Comparison of ENCODE assay signal across 9 mouse cellular contexts in the genomic region with DNA sequence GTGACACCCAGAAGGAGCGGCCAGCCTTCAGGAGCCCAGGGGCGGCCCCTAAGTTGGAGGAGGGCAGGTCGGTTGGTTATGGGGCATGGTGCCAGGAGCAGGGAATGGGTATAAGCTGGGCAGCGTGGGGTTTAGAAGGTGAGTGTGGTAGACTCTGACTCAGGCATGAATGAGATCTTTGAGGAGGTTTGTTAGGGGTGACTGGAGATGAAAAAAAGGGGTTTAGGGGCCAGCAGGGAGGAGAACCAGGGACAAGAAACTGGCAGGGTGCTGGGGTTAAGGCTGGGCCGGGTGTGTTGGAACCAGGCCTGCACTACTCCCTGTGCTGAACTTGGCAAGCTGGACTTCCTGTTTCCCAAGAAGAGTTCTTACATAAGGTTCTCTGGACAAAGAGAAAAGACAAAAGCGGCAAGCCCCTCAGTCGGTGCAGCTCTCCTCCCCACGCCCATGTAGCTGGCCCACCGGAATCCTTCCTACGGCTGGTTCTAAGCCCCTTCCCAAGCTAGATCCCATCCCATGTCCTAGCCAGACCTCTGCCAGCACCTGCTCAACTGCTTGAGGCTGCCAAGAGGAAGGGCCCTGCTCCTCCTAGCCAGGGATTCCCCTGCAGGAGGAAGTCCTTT. TPM values are rescaled to one million over a fixed set of nuclear protein-coding genes. Genes with fewer than 3 reads are reported as not detected.
DNase-seq lines count a peak whose midpoint lies in the region; ATAC-seq lines count a peak whose summit lies in the region.
"Had no signal": no experiment of that assay in that cellular context is flagged by ENCODE, and none has a peak within 500 bp of the region (broad histone marks: within the 10 kb centered on the region; RNA-seq: fewer than 3 reads in every experiment).

A gene (minus strand): TSS at position 259 of the 623 bp plus-strand sequence.

- H3K9ac ChIP-seq in embryonic facial prominence, embryonic 13.5 days, result peak within 1 kb of the TSS; percentile 51
- peak within 1 kb of the TSS; percentile 69 for H3K9ac ChIP-seq in heart, embryonic 13.5 days

- peaks cover 36% of the 10 kb centered on the region for H3K4me1 ChIP-seq in embryonic facial prominence, embryonic 13.5 days
- H3K4me1 ChIP-seq in heart, embryonic 13.5 days, result peaks cover 45% of the 10 kb centered on the region

- H3K36me3 ChIP-seq in embryonic facial prominence, embryonic 13.5 days, result no peaks in the 10 kb centered on the region
- no peaks in the 10 kb centered on the region for H3K36me3 ChIP-seq in heart, embryonic 13.5 days

- H3K27me3 ChIP-seq in embryonic facial prominence, embryonic 13.5 days, result no peaks in the 10 kb centered on the region
- no peaks in the 10 kb centered on the region for H3K27me3 ChIP-seq in heart, embryonic 13.5 days (replicated peaks)

- no peaks in the 10 kb centered on the region for H3K9me3 ChIP-seq in embryonic facial prominence, embryonic 13.5 days
- H3K9me3 ChIP-seq in heart, embryonic 13.5 days, result no peaks in the 10 kb centered on the region

- H3K27ac ChIP-seq in embryonic facial prominence, embryonic 13.5 days, result peak within 1 kb of the TSS; percentile 22
- H3K27ac ChIP-seq in heart, embryonic 13.5 days (replicated peaks), result peak within 1 kb of the TSS; percentile 89

- no peak within 1 kb of the TSS for H3K4me3 ChIP-seq in embryonic facial prominence, embryonic 13.5 days
- 0 out of 2 replicates have a peak within 1 kb of the TSS, but pooled peaks have one; percentile 4 for H3K4me3 ChIP-seq in heart, embryonic 13.5 days
- H3K4me3 ChIP-seq: myocyte had no signal

- no peak within 1 kb of the TSS for H3K4me2 ChIP-seq in embryonic facial prominence, embryonic 13.5 days
- H3K4me2 ChIP-seq in heart, embryonic 13.5 days, result peak within 1 kb of the TSS; percentile 43

- DNase-seq in 3T3-L1 (ENCODE audit: low read depth, low spot score), result peak; percentile 80
- peak; percentile 96 for DNase-seq in adipocyte (ENCODE audit: low spot score)
- peak; percentile 80 for DNase-seq in kidney, postnatal 10 days
- DNase-seq in lung, postnatal 4 days, result peak; percentile 82 to 89
- DNase-seq in testis, postnatal 10 days (ENCODE audit: low spot score), result peak; percentile 81
- DNase-seq in spleen, postnatal 14 days (ENCODE audit: low spot score in 2 of 2), result no peak

- ATAC-seq in embryonic facial prominence, embryonic 13.5 days (ENCODE audit: insufficient number of reproducible peaks, insufficient read depth, low FRiP score, low TSS enrichment, low read depth), result no peak
- no peak for ATAC-seq in heart, embryonic 13.5 days (ENCODE audit: extremely low read depth, insufficient number of reproducible peaks, low FRiP score, low TSS enrichment)

- 79% methylated on average over 10 of the region's 10 CpGs for WGBS in embryonic facial prominence, embryonic 13.5 days
- WGBS in heart, embryonic 13.5 days, result 63% methylated on average over 10 of the region's 10 CpGs

RNA-seq across cellular contexts. Expression of the gene that starts here (rescaled TPM):
- 0.21 and 0.39 TPM in 2 replicates for polyA plus RNA-seq in embryonic facial prominence, embryonic 13.5 days (2015; fragmentation: Nextera tagmentation; extraction: Ambion mirVana)
- 0.23 and 0.38 TPM in 2 replicates for polyA plus RNA-seq in heart, embryonic 13.5 days (2015; fragmentation: Nextera tagmentation; extraction: Ambion mirVana)

Comparison
In these comparisons a context has a peak if more than half of its experiments do, and no peak if none do; other contexts are left out.
1. DNase-seq: peak in 3T3-L1 (single experiment), adipocyte (single experiment), kidney, postnatal 10 days (single experiment), lung, postnatal 4 days (2 of 2) and testis, postnatal 10 days (single experiment); none in spleen, postnatal 14 days (0 of 2).